Mouse (Mus musculus) mature B cell (primary cell): Measurements from ENCODE around the gene Ptprm.

Source experiments
- in situ Hi-C: fragments of 300-500 bp; cut with MboI; formaldehyde crosslinking; loops from 2 replicates; pipeline ENCODE4 v1.14.3; 2019

The Ptprm gene

GRCm38 (mm10) chr17:67281640-67282170 is 72.6 kb downstream of the Ptprm start:
- in situ Hi-C loops, result no loop called here

GRCm38 (mm10) chr17:67277124-67277910 is 76.9 kb downstream of the Ptprm start:
- in situ Hi-C loops, result no loop called here

GRCm38 (mm10) chr17:67274531-67275094 is 79.6 kb downstream of the Ptprm start:
- in situ Hi-C loops, result no loop called here

GRCm38 (mm10) chr17:67272928-67273327 is 81.3 kb downstream of the Ptprm start:
- in situ Hi-C loops, result no loop called here

GRCm38 (mm10) chr17:67268475-67269080 is 85.7 kb downstream of the Ptprm start:
- in situ Hi-C loops, result no loop called here

GRCm38 (mm10) chr17:67266270-67266669 is 88.0 kb downstream of the Ptprm start:
- in situ Hi-C loops, result no loop called here

- in situ Hi-C loops, result no loop called here
Measured at GRCm38 (mm10) chr17:67265520-67265919, 88.7 kb downstream of the Ptprm start.

- in situ Hi-C loops, result no loop called here
Measured at GRCm38 (mm10) chr17:67264716-67265115, 89.5 kb downstream of the Ptprm start.

GRCm38 (mm10) chr17:67263024-67263423 is 91.2 kb downstream of the Ptprm start:
- in situ Hi-C loops, result no loop called here

GRCm38 (mm10) chr17:67260016-67260415 is 94.2 kb downstream of the Ptprm start:
- in situ Hi-C loops, result no loop called here

GRCm38 (mm10) chr17:67257780-67258179 is 96.5 kb downstream of the Ptprm start:
- in situ Hi-C loops, result no loop called here

- in situ Hi-C loops, result no loop called here
Measured at GRCm38 (mm10) chr17:67256171-67256570, 98.1 kb downstream of the Ptprm start.

- in situ Hi-C loops, result no loop called here
Measured at GRCm38 (mm10) chr17:67253445-67253844, 100.8 kb downstream of the Ptprm start.

GRCm38 (mm10) chr17:67252992-67253391 is 101.3 kb downstream of the Ptprm start:
- in situ Hi-C loops, result no loop called here

GRCm38 (mm10) chr17:67245273-67245875 is 108.9 kb downstream of the Ptprm start:
- in situ Hi-C loops, result no loop called here

- in situ Hi-C loops, result no loop called here
Measured at GRCm38 (mm10) chr17:67242774-67243495, 111.3 kb downstream of the Ptprm start.

- in situ Hi-C loops, result no loop called here
Measured at GRCm38 (mm10) chr17:67241951-67242773, 112.1 kb downstream of the Ptprm start.

- in situ Hi-C loops, result no loop called here
Measured at GRCm38 (mm10) chr17:67238866-67239265, 115.4 kb downstream of the Ptprm start.

GRCm38 (mm10) chr17:67237407-67237806 is 116.8 kb downstream of the Ptprm start:
- in situ Hi-C loops, result no loop called here

GRCm38 (mm10) chr17:67233063-67233462 is 121.2 kb downstream of the Ptprm start:
- in situ Hi-C loops, result no loop called here

- in situ Hi-C loops, result no loop called here
Measured at GRCm38 (mm10) chr17:67226991-67227390, 127.3 kb downstream of the Ptprm start.
